Mouse (Mus musculus) G1E (cell line): ENCODE data around the gene Slc26a9.

Experiments
- CTCF ChIP-seq: IDR thresholded peaks from 2 replicates; pipeline ENCODE4 v1.5.1; 2012; ENCODE audit warnings: low read depth, low read length, inconsistent platforms, mixed read lengths
- GATA1 ChIP-seq: IDR thresholded peaks from 2 replicates; pipeline ENCODE4 v1.6.1; 2012; ENCODE audit warnings: borderline replicate concordance, low read length, inconsistent platforms, mixed read lengths

DNA sequence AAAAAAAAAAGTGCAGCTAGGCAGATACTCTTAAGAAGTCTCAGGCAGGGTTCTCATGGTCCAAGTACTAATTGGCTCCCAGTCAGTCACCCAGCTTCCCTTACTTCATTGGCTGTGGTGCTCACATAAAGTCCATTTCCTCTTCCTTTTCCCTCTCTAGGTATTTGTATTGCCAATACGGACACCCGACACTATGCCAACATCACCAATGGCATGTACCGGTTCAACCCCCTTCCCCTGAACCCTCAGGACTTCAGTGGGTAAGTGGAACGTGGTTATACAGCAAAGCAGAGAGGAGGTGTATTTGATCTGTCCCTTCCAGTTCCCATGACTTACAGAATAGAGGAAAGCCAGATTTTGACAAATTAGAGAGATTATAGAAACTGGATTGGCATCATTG is 69.9 kb downstream of the Slc26a9 start:
- TF ChIP-seq CTCF, result no peak
- no peak for TF ChIP-seq GATA1
